Mouse (Mus musculus): ENCODE measurements around the gene Fosl2. TPM values are rescaled to one million over a fixed set of nuclear protein-coding genes. Genes with fewer than 3 reads are reported as not detected.

Gene Fosl2
- total and polyA plus RNA-seq, 2 experiments from 2014 or later = 0.52 to 6.4 TPM

GRCm38 (mm10) chr5:32204653-32205052, 69.1 kb downstream of the Fosl2 start:
- no peaks in the 10 kb centered on the region for H3K27me3 ChIP-seq (ENCODE audit: insufficient read depth, low read length)
- H3K4me1 ChIP-seq (ENCODE audit: insufficient read depth, low read length) = no peaks in the 10 kb centered on the region
- no peaks in the 10 kb centered on the region for H3K36me3 ChIP-seq (ENCODE audit: insufficient read depth, low read length)
- H3K4me3 ChIP-seq (ENCODE audit: low read depth, low read length) = no peak overlapping the region
- H3K9ac ChIP-seq (replicated peaks; ENCODE audit: low read length, poor library complexity, severe bottlenecking) = no peak overlapping the region
- H3K9me3 ChIP-seq (ENCODE audit: low read length) = no peaks in the 10 kb centered on the region
- no peak overlapping the region for H3K27ac ChIP-seq (ENCODE audit: low read depth, low read length)
- TF ChIP-seq CTCF (IDR thresholded peaks at IDR 0.05) = peak; percentile 56
- no peak for ATAC-seq (ENCODE audit: low FRiP score)
- WGBS = 77% methylated on average over 4 of the region's 4 CpGs
- H3K4me2 ChIP-seq (ENCODE audit: low read depth, low read length, poor library complexity, severe bottlenecking) = no peak overlapping the region
- DNase-seq (ENCODE audit: low spot score) = no peak

- TF ChIP-seq CTCF (IDR thresholded peaks at IDR 0.05) = no peak
- Histone ChIP-seq H3K27me3 (ENCODE audit: insufficient read depth, low read length) (no peaks in the 10 kb centered on the region), H3K4me3 (ENCODE audit: low read depth, low read length) (no peak overlapping the region), H3K27ac (ENCODE audit: low read depth, low read length) (no peak overlapping the region), H3K36me3 (ENCODE audit: insufficient read depth, low read length) (no peaks in the 10 kb centered on the region), H3K4me1 (ENCODE audit: insufficient read depth, low read length) (no peaks in the 10 kb centered on the region), H3K9ac (replicated peaks; ENCODE audit: low read length, poor library complexity, severe bottlenecking) (no peak overlapping the region), H3K9me3 (ENCODE audit: low read length) (no peaks in the 10 kb centered on the region), H3K4me2 (ENCODE audit: low read depth, low read length, poor library complexity, severe bottlenecking) (no peak overlapping the region)
- 78% methylated on average over 2 of the region's 2 CpGs for whole genome bisulfite sequencing
- ATAC-seq (ENCODE audit: low FRiP score) (no peak), DNase-seq (ENCODE audit: low spot score) (no peak)
Measured at GRCm38 (mm10) chr5:32206726-32207125, 71.1 kb downstream of the Fosl2 start.

Other genes starting within 250 kb of the Fosl2 start
- 0.14 and 0.60 TPM in 2 replicates for gene Plb1, start 96.9 kb downstream of the Fosl2 start, total RNA-seq (2014; rRNA removed)
- 0.11 and 0.21 TPM in 2 replicates for gene Plb1, start 96.9 kb downstream of the Fosl2 start, polyA plus RNA-seq (2015; fragmentation: Nextera tagmentation; extraction: Ambion mirVana)